Mouse (Mus musculus) forelimb bud, embryonic 11.5 days (tissue): Measurements from ENCODE around the gene Sstr4.

Source experiments
- DNase-seq: peaks from one replicate; pipeline ENCODE4 v3.0.0-alpha.2; 2012; ENCODE audit warnings: low read depth, low spot score

Gene Sstr4

GRCm38 (mm10) chr2:148393846-148394245 is 1.3 kb upstream of the Sstr4 start:
- no peak for DNase-seq

GRCm38 (mm10) chr2:148396209-148396608 is 1.1 kb downstream of the Sstr4 start:
- DNase-seq: no peak

- DNase-seq: no peak
Measured at GRCm38 (mm10) chr2:148397015-148397783, 2.1 kb downstream of the Sstr4 start.

DNA sequence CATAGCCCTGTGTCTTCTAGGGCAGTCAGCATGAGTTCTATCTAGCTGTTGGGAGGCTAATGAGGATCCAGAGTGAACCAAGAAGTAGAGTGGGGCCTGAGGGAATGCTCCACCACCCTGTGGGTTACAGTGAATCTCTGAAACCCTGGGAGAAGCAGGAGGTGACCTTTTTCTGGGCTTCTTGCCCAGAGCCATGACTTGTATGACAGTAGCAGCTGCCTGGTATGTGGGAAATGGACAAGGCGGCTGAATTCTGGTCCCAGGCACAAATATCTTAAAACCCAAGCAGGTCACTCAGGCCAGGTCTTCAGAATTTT is 2.6 kb downstream of the Sstr4 start:
- no peak for DNase-seq

DNA sequence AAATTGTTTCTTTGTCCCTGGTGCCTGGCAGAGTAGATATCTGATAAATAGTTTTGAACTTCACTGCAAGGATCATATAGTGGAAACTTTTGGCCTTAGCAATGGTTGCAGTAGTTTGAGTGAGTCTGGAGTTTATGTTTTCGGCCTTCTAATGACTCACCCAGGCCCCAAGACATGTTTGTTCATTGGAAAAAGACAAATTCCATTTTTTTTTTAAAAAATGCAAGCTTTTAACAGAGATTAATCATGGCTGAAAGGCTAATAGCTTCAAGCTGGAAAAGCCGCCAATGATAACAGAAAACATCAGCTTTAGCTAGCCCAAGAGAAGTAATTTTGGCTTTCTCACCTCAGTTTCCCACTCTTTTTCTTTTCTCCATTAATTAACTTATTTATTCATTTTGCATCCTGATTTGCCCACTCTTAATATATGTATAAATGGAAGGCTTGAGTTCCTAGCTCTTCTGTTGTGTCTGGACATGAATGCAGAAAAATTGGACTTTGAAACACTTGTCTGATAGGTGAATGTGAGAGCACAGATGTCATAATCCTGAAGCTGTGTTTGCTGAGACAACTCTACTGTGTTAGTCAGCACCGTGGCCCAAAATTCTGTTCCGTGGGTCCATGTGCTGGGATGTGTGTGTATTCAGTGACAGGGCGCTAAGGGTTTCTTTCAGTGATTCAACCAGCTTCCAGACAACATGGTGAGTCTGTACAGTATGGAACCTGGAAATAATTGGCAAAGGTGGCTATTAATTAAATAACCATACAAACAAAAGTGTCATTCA is 3.9 kb downstream of the Sstr4 start:
- no peak for DNase-seq

GRCm38 (mm10) chr2:148402227-148402626 is 7.1 kb downstream of the Sstr4 start:
- DNase-seq: no peak

GRCm38 (mm10) chr2:148404906-148405305 is 9.8 kb downstream of the Sstr4 start:
- no peak for DNase-seq

GRCm38 (mm10) chr2:148406160-148406970 is 11.2 kb downstream of the Sstr4 start:
- no peak for DNase-seq

DNA sequence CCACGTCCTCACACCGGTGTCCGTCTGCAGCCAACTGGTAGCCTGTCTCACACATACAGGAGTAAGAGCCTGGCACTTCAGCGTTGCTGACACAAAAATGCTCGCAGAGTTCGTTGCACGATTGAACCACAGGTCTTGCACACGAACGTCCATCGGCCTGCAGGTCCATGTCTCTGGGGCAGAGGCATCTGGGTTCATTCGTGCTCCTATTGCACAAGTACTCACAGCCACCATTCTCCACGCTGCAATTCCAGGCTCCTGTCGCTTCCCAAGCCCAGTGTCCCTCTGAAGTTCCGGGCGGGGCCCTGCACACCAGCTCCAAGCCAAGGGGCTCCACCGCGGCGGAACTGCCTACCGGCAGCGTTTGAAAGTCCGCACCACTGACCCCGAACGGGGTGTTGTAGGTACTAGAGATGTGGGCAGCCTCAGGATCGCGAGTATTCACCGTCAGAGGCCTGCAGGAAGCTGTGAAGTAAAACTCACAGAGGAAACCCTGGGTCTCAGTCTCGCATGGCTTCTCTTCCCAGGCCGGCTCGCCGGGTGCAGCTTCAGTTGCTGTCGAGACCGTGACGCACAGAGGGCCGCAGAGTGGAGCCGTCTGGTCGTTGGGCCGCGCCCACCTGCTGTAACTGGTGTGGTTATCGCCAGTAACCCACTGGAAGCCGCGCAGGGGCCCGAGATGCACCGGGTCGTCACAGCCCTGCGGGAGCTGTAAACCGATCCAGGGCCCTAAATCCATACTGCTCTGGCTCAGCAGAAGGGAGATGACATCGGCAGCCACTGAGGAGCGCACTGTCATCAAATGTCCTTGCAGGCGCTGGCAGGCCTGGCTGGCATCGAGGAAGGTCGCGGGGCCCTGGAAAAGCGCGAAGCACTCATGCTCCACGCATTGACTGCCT is 12.1 kb downstream of the Sstr4 start:
- no peak for DNase-seq

- DNase-seq: no peak
Measured at GRCm38 (mm10) chr2:148407870-148408760, 13.0 kb downstream of the Sstr4 start, which contains the start of gene Thbd. TSS of gene Thbd (minus strand) at chr2:148408188.

- no peak for DNase-seq
Measured at GRCm38 (mm10) chr2:148408761-148409120, 13.6 kb downstream of the Sstr4 start.

GRCm38 (mm10) chr2:148409141-148409540 is 14.0 kb downstream of the Sstr4 start:
- peak; percentile 55 for DNase-seq

GRCm38 (mm10) chr2:148409821-148410220 is 14.7 kb downstream of the Sstr4 start:
- no peak for DNase-seq

GRCm38 (mm10) chr2:148419151-148419550 is 24.0 kb downstream of the Sstr4 start:
- no peak for DNase-seq

GRCm38 (mm10) chr2:148419776-148420175 is 24.6 kb downstream of the Sstr4 start:
- no peak for DNase-seq

DNA sequence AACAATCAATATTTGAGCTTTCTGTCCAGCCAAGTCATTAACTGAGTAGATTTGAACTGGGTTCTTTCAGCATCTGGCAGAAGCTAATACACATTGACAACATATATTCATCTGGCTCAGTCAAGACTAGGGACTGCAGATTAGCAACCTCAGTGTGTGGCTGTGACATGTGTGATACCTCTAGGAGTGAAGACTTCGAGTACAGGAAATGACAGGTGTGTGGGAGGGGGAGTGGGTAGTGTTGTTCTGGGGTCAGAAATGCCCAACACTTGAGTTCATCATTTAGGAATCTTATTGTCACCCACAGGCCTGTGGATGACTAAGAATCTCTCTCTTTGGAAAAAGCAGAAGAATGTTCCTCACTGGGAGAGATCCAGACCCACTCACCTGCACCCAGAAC is 26.0 kb downstream of the Sstr4 start:
- DNase-seq: no peak

GRCm38 (mm10) chr2:148421706-148422105 is 26.6 kb downstream of the Sstr4 start:
- DNase-seq: no peak

DNA sequence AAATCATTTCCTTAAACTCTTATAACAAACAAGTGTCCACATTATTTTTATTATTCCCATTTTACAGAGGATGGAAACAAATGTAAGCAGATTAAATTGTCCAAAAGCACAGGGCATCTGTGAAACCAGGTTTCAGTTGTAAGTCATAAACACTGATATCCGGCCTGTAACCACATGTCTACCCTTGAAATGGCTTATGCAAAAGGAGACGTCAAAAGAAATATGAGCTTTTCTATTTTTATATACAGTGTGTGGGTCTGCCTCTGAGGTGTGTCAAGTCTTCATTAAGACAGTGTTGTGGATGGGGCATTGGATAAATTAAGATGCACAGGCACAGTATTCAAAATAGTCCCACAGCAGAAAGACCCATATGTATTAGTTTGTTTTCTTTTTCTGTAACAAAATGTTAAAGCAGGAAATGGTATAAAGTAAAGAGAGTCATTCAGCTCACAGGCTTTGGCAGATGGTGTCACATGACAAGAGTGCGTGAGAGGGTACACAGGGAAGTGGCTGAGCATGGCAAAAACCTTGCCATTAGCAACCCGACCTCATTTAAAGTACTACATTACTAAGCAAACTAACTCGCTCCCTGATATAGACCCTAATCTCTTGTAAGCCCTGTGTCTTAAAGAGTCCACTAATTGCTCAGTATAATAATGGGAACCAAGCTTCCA is 30.7 kb downstream of the Sstr4 start:
- DNase-seq: no peak

DNA sequence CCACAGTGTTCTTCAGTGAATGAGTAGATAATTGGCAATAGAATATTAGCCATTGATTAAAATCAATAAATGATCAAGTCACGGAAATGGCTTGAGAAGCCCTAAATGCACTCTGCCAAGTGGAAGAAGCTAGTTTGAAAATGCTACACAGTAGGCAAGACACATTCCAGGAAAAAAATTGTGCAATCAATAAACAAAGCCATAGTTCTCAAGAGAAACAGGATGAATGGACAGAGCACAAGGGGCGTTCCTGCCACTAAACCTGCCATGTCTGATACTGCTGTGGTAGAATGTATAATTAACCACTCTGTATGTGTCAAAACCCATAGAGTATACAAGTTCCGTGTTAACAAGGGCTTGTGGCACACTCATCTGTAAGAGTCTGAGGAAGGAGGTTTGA is 32.4 kb downstream of the Sstr4 start:
- DNase-seq: no peak

- no peak for DNase-seq
Measured at GRCm38 (mm10) chr2:148428523-148428922, 33.4 kb downstream of the Sstr4 start.
